Comparison of ENCODE assay signal across 9 mouse cellular contexts in genomic region chr4:107421711-107422110, GRCm38 (mm10). TPM values are rescaled to one million over a fixed set of nuclear protein-coding genes. Genes with fewer than 3 reads are reported as not detected.
A peak's percentile ranks its signal among the peaks of the same experiment; 100 is the strongest.
DNase-seq lines count a peak whose midpoint lies in the region; ATAC-seq lines count a peak whose summit lies in the region.
"Had no signal": no experiment of that assay in that cellular context is flagged by ENCODE, and none has a peak within 500 bp of the region (broad histone marks: within the 10 kb centered on the region; RNA-seq: fewer than 3 reads in every experiment).

No protein-coding gene starts in this region.

- peak overlapping the region; percentile 15 for H3K4me3 ChIP-seq in hindbrain, embryonic 13.5 days
- no peak overlapping the region for H3K4me3 ChIP-seq in midbrain, embryonic 11.5 days (ENCODE audit: low read depth, low read length)

- H3K9ac ChIP-seq in hindbrain, embryonic 13.5 days, result peak overlapping the region; percentile 43; the same call in 1 of the 2 replicates
- no peak overlapping the region for H3K9ac ChIP-seq in midbrain, embryonic 11.5 days (ENCODE audit: low read length)

- WGBS in hindbrain, embryonic 13.5 days, result 2% methylated on average over 14 of the region's 14 CpGs
- WGBS in midbrain, embryonic 11.5 days, result 4% methylated on average over 14 of the region's 14 CpGs

- DNase-seq in embryo, embryonic 11 days, result peak; percentile 51
- no peak for DNase-seq in embryo, embryonic 10.5 days (ENCODE audit: low spot score)
- peak; percentile 8 for DNase-seq in brain, adult 2 months (ENCODE audit: low read depth, low spot score)
- no peak for DNase-seq in midbrain, embryonic 11.5 days (ENCODE audit: low spot score, missing footprints)
- no peak for DNase-seq in cerebellum, adult 18-20 months
- DNase-seq in gastrocnemius, adult 8-10 months (ENCODE audit: low spot score in 2 of 2), result no peak
- DNase-seq: B cell, adult 2 months had no signal

- no peak overlapping the region for H3K27ac ChIP-seq in hindbrain, embryonic 13.5 days
- H3K27ac ChIP-seq in midbrain, embryonic 11.5 days (ENCODE audit: low read depth, low read length), result no peak overlapping the region

- no peak for ATAC-seq in hindbrain, embryonic 13.5 days (ENCODE audit: low FRiP score)
- no peak for ATAC-seq in midbrain, embryonic 11.5 days (ENCODE audit: low FRiP score)
- no peak for ATAC-seq in frontal cortex, adult (ENCODE audit: low TSS enrichment)

- H3K9me3 ChIP-seq in hindbrain, embryonic 13.5 days, result no peaks in the 10 kb centered on the region
- no peaks in the 10 kb centered on the region for H3K9me3 ChIP-seq in midbrain, embryonic 11.5 days (ENCODE audit: control insufficient read depth, low read length)

- peaks cover 4% of the 10 kb centered on the region; the same call in 1 of the 2 replicates for H3K27me3 ChIP-seq in hindbrain, embryonic 13.5 days
- H3K27me3 ChIP-seq in midbrain, embryonic 11.5 days (ENCODE audit: control insufficient read depth, insufficient read depth, low read length), result no peaks in the 10 kb centered on the region

- no peaks in the 10 kb centered on the region for H3K36me3 ChIP-seq in hindbrain, embryonic 13.5 days
- no peaks in the 10 kb centered on the region for H3K36me3 ChIP-seq in midbrain, embryonic 11.5 days (ENCODE audit: control insufficient read depth, insufficient read depth, low read length)

- peaks cover 9% of the 10 kb centered on the region for H3K4me1 ChIP-seq in hindbrain, embryonic 13.5 days (replicated peaks)
- no peaks in the 10 kb centered on the region; the same call in 1 of the 2 replicates for H3K4me1 ChIP-seq in midbrain, embryonic 11.5 days (ENCODE audit: control insufficient read depth, insufficient read depth, low read length)

- H3K4me2 ChIP-seq in hindbrain, embryonic 13.5 days, result peak overlapping the region; percentile 46
- H3K4me2 ChIP-seq in midbrain, embryonic 11.5 days, result peak overlapping the region; percentile 10; the same call in 1 of the 2 replicates

RNA-seq across cellular contexts. Expression of gene Glis1, which starts 12.7 kb away (rescaled TPM):
- 1.7 and 1.8 TPM in 2 replicates for polyA plus RNA-seq in hindbrain, embryonic 13.5 days (2015; fragmentation: Nextera tagmentation; extraction: Ambion mirVana)
- polyA plus RNA-seq in midbrain, embryonic 11.5 days (2014; fragmentation: Nextera tagmentation; extraction: Ambion mirVana), result 0.55 and 0.97 TPM in 2 replicates
- total RNA-seq in gastrocnemius, adult 8-10 months (2022), result under 1 TPM in 3 of 4 experiments, not detected in 1; 0.12 to 0.58 (median 0.31) TPM

RNA-seq across cellular contexts. Expression of gene Ndc1, which starts 54.1 kb away (rescaled TPM):
- 17.3 and 18.5 TPM in 2 replicates for polyA plus RNA-seq in hindbrain, embryonic 13.5 days (2015; fragmentation: Nextera tagmentation; extraction: Ambion mirVana)
- 52.9 and 54.3 TPM in 2 replicates for polyA plus RNA-seq in midbrain, embryonic 11.5 days (2014; fragmentation: Nextera tagmentation; extraction: Ambion mirVana)
- total RNA-seq in gastrocnemius, adult 8-10 months (2022), result 1 to 10 TPM; 5.8 to 9.5 (median 6.5) TPM

Comparison
In these comparisons a context has a peak if more than half of its experiments do, and no peak if none do; other contexts are left out.
1. DNase-seq: peak in embryo, embryonic 11 days (single experiment) and brain, adult 2 months (single experiment); none in embryo, embryonic 10.5 days (single experiment), midbrain, embryonic 11.5 days (single experiment), cerebellum, adult 18-20 months (0 of 2) and gastrocnemius, adult 8-10 months (0 of 2).